Mouse (Mus musculus): ENCODE measurements around the gene Zfp868. TPM values are rescaled to one million over a fixed set of nuclear protein-coding genes. Genes with fewer than 3 reads are reported as not detected.

Zfp868 gene
- polyA plus RNA-seq, 1 experiment from 2014 or later, result 38.1 TPM

Other genes starting within 250 kb of the Zfp868 start
- not detected in 2 replicates for gene Gm9495, start 172.0 kb downstream of the Zfp868 start, polyA plus RNA-seq (2016; fragmentation: Nextera tagmentation; extraction: Ambion mirVana)
- not detected in 2 replicates for gene Gm7697, start 102.6 kb downstream of the Zfp868 start, polyA plus RNA-seq (2016; fragmentation: Nextera tagmentation; extraction: Ambion mirVana)
- gene Zfp964, start 28.9 kb upstream of the Zfp868 start, polyA plus RNA-seq (2016; fragmentation: Nextera tagmentation; extraction: Ambion mirVana), result 2.5 and 3.2 TPM in 2 replicates
- 27.2 and 27.7 TPM in 2 replicates for gene Zfp869, start 85.2 kb upstream of the Zfp868 start, polyA plus RNA-seq (2016; fragmentation: Nextera tagmentation; extraction: Ambion mirVana)
- gene Zfp963, start 124.4 kb upstream of the Zfp868 start, polyA plus RNA-seq (2016; fragmentation: Nextera tagmentation; extraction: Ambion mirVana), result 6.7 and 7.5 TPM in 2 replicates
- 0.79 and 1.3 TPM in 2 replicates for gene Gm20422, start 149.3 kb upstream of the Zfp868 start, polyA plus RNA-seq (2016; fragmentation: Nextera tagmentation; extraction: Ambion mirVana)
- 50.8 and 53.8 TPM in 2 replicates for gene Atp13a1, start 165.6 kb upstream of the Zfp868 start, polyA plus RNA-seq (2016; fragmentation: Nextera tagmentation; extraction: Ambion mirVana)
- gene Zfp866, start 165.6 kb upstream of the Zfp868 start, polyA plus RNA-seq (2016; fragmentation: Nextera tagmentation; extraction: Ambion mirVana), result 38.8 and 39.5 TPM in 2 replicates
- gene Gmip, start 183.1 kb upstream of the Zfp868 start, polyA plus RNA-seq (2016; fragmentation: Nextera tagmentation; extraction: Ambion mirVana), result 24.9 and 28.0 TPM in 2 replicates
- 0.50 and 0.51 TPM in 2 replicates for gene Lpar2, start 196.9 kb upstream of the Zfp868 start, polyA plus RNA-seq (2016; fragmentation: Nextera tagmentation; extraction: Ambion mirVana)
- 41.6 and 46.8 TPM in 2 replicates for gene Pbx4, start 206.9 kb upstream of the Zfp868 start, polyA plus RNA-seq (2016; fragmentation: Nextera tagmentation; extraction: Ambion mirVana)